Comparison of ENCODE assay signal across 17 mouse cellular contexts in the genomic region with DNA sequence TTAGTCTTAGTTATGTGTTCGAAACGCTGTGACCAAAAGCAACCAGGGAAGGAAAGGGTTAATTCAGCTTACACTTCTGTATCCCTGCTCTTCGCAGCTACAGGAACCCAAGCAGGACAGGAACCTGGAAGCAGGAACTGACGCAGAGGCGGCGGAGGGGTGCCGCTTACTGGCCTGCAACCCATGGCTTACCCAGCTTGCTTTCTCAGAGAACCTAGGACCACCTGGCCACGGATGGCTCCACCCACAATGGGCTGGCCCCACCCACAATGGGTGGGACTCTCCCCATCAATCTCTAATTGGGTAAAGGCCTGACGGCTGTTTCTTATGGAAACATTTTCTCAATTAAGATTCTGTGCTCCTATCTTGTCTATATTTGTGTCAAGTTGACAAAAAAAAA.
"Had no signal": no experiment of that assay in that cellular context is flagged by ENCODE, and none has a peak within 500 bp of the region (broad histone marks: within the 10 kb centered on the region; RNA-seq: fewer than 3 reads in every experiment).

No protein-coding gene starts in this region.

- H3K27ac ChIP-seq: left cerebral cortex, adult 2 months; liver, embryonic 13.5 days; macrophage; midbrain, embryonic 13.5 days; neural tube, embryonic 12.5 days; neural tube, embryonic 15.5 days; stomach, postnatal 0 days had no signal

- H3K9me3 ChIP-seq: liver, embryonic 13.5 days; midbrain, embryonic 13.5 days; neural tube, embryonic 12.5 days; neural tube, embryonic 15.5 days had no signal

- H3K4me2 ChIP-seq: liver, embryonic 13.5 days; lung, embryonic 14.5 days; midbrain, embryonic 13.5 days; neural tube, embryonic 12.5 days; neural tube, embryonic 15.5 days had no signal

- H3K27me3 ChIP-seq: liver, embryonic 13.5 days; midbrain, embryonic 13.5 days; neural tube, embryonic 12.5 days; neural tube, embryonic 15.5 days had no signal

- H3K9ac ChIP-seq: liver, embryonic 13.5 days; lung, embryonic 14.5 days; midbrain, embryonic 13.5 days; neural tube, embryonic 12.5 days; neural tube, embryonic 15.5 days had no signal

- DNase-seq: kidney, postnatal 10 days; layer of hippocampus, postnatal 36 days; liver, embryonic 13.5 days; lung, embryonic 14.5 days; right cerebral cortex, adult 18-20 months; right cerebral cortex, postnatal 14 days; right cerebral cortex, postnatal 4 days; thymus, adult 18-20 months; thymus, postnatal 36 days had no signal

- ATAC-seq: lung, postnatal 0 days; midbrain, embryonic 13.5 days; midbrain, embryonic 16.5 days had no signal

- H3K4me3 ChIP-seq: left cerebral cortex, adult 2 months; liver, embryonic 13.5 days; midbrain, embryonic 13.5 days; neural tube, embryonic 12.5 days; neural tube, embryonic 15.5 days had no signal

- H3K36me3 ChIP-seq: liver, embryonic 13.5 days; midbrain, embryonic 13.5 days; neural tube, embryonic 12.5 days; neural tube, embryonic 15.5 days had no signal

- H3K4me1 ChIP-seq: liver, embryonic 13.5 days had no signal
